Mouse (Mus musculus): Measurements from ENCODE around the gene Vps9d1. TPM values are rescaled to one million over a fixed set of nuclear protein-coding genes. Genes with fewer than 3 reads are reported as not detected.
A peak's percentile ranks its signal among the peaks of the same experiment; 100 is the strongest.
"Not testable (repeated sequence)": the region's sequence is repeated elsewhere in the genome, so short reads cannot be mapped to it uniquely, and the experiment has no call there.

The Vps9d1 gene
- 83.9 and 94.4 TPM in 2 replicates for polyA plus RNA-seq (2012; rRNA removed)

GRCm38 (mm10) chr8:123254099-123254885, at the start of gene Vps9d1, which contains the start of gene Zfp276:
Gene Vps9d1, minus strand, starts transcription at chr8:123254348.
Gene Zfp276, plus strand, starts transcription at chr8:123254195.
- H3K4me1 ChIP-seq (ENCODE audit: control insufficient read depth, insufficient read depth, low read length), result peaks cover 10% of the 10 kb centered on the region
- peak; percentile 84 for DNase-seq
- under 1% methylated on average over 98 of the region's 99 CpGs for WGBS
- H3K4me3 ChIP-seq (replicated peaks; ENCODE audit: extremely low read depth, low read depth, low read length), result peak within 1 kb of the TSS; percentile 88
- TF ChIP-seq POLR2A (IDR thresholded peaks at IDR 0.05; ENCODE audit: borderline replicate concordance, extremely low read depth, low read depth, low read length), result peak; percentile 53; the same call in 1 of the 2 replicates
- TF ChIP-seq CTCF (IDR thresholded peaks at IDR 0.05; ENCODE audit: insufficient read depth, low read length), result no peak

DNA sequence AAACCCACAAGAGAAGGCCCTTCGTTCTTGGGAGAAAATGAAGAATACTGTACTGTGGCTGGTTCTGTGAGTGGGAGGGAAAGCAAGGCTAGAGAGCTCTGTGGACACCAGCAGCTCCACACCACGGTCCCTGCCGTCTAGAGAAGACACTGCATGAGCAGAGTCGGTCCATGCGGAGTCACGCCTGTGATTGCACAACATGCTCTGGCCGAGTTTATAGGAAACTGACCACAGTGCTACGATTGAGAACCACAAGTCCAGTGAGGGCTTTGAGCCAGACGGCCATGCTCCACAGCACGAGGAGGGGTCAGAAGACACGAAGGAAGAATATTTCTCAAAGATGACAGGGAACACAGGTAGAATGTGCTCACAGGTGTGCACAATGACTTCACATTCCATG, 44.2 kb upstream of the Vps9d1 start:
- 81% methylated on average over 11 of the region's 11 CpGs for WGBS
- no peaks in the 10 kb centered on the region for H3K4me1 ChIP-seq (ENCODE audit: control insufficient read depth, insufficient read depth, low read length)
- DNase-seq, result no peak
- H3K4me3 ChIP-seq (replicated peaks; ENCODE audit: extremely low read depth, low read depth, low read length), result no peak overlapping the region
- TF ChIP-seq POLR2A (IDR thresholded peaks at IDR 0.05; ENCODE audit: borderline replicate concordance, extremely low read depth, low read depth, low read length) (no peak), CTCF (IDR thresholded peaks at IDR 0.05; ENCODE audit: insufficient read depth, low read length) (no peak)

DNA sequence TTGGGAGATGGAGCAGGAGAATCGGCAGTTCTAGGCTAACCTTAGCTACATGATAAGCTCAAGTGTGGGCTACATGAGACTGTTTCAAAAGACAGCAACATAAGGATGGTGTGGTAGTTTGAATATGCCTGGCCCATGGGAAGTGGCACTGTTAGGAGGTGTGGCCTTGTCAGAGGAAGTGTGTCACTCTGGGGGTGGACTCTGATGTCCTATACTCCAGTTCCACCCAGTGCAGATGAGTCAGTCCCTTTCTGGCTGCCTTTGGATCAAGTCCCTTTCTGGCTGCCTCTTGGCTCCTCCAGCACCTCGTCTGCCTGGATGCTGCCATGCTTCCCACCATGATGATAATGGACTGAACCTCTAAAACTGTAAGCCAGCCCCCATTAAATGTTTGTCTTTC, 38.6 kb upstream of the Vps9d1 start:
- 84% methylated on average over 2 of the region's 2 CpGs for WGBS
- H3K4me3 ChIP-seq (replicated peaks; ENCODE audit: extremely low read depth, low read depth, low read length), result no peak overlapping the region
- TF ChIP-seq POLR2A (IDR thresholded peaks at IDR 0.05; ENCODE audit: borderline replicate concordance, extremely low read depth, low read depth, low read length) (no peak), CTCF (IDR thresholded peaks at IDR 0.05; ENCODE audit: insufficient read depth, low read length) (no peak)
- no peak for DNase-seq
- no peaks in the 10 kb centered on the region for H3K4me1 ChIP-seq (ENCODE audit: control insufficient read depth, insufficient read depth, low read length)

DNA sequence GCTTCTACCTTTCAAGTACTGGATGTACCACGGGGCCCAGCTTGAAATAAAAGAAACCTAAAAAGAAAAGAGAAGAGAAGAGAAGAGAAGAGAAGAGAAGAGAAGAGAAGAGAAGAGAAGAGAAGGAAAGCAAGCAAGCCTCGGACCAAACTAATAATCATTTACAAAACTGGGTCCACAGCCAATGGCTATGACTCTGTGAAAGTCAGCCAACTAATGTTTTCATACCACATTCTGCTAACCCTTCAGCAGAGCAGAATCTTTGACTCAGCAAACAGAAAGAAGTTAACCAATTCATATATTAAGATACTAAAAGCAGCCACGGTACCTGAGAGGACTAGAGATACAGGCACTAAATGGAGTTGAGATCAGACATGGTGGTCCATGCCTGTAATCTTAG, 38.1 kb upstream of the Vps9d1 start:
- no peaks in the 10 kb centered on the region for H3K4me1 ChIP-seq (ENCODE audit: control insufficient read depth, insufficient read depth, low read length)
- no peak for DNase-seq
- no peak overlapping the region for H3K4me3 ChIP-seq (replicated peaks; ENCODE audit: extremely low read depth, low read depth, low read length)
- 82% methylated on average over 3 of the region's 3 CpGs for WGBS
- no peak for TF ChIP-seq POLR2A (IDR thresholded peaks at IDR 0.05; ENCODE audit: borderline replicate concordance, extremely low read depth, low read depth, low read length)

- DNase-seq, result no peak
- no peak overlapping the region for H3K4me3 ChIP-seq (replicated peaks; ENCODE audit: extremely low read depth, low read depth, low read length)
- WGBS, result 83% methylated on average over 8 of the region's 8 CpGs
- no peaks in the 10 kb centered on the region for H3K4me1 ChIP-seq (ENCODE audit: control insufficient read depth, insufficient read depth, low read length)
- TF ChIP-seq POLR2A (IDR thresholded peaks at IDR 0.05; ENCODE audit: borderline replicate concordance, extremely low read depth, low read depth, low read length) (no peak), CTCF (IDR thresholded peaks at IDR 0.05; ENCODE audit: insufficient read depth, low read length) (no peak)
These were observed 37.6 kb upstream of the Vps9d1 start for GRCm38 (mm10) chr8:123291716-123292115.

DNA sequence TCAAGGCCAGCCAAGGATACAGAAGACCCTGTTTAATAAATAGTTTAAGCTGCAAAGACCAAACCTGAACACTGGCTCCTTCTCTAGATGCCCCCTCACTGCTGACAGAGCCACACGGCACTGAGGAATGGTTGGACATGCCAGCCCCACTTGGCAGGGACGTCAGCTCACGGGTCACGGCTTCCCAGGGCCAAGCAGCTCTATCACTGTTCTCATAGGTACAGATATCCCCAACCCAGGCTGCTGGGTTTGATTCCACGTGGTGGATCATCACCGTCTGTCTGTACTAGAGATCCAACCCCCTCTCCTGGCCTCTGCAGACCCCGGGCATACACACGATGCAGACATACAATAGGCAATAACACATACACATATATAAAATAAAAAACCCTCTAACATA, 36.5 kb upstream of the Vps9d1 start:
- Histone ChIP-seq H3K4me1 (ENCODE audit: control insufficient read depth, insufficient read depth, low read length) (no peaks in the 10 kb centered on the region), H3K4me3 (replicated peaks; ENCODE audit: extremely low read depth, low read depth, low read length) (no peak overlapping the region)
- no peak for DNase-seq
- TF ChIP-seq POLR2A (IDR thresholded peaks at IDR 0.05; ENCODE audit: borderline replicate concordance, extremely low read depth, low read depth, low read length) (no peak), CTCF (IDR thresholded peaks at IDR 0.05; ENCODE audit: insufficient read depth, low read length) (no peak)
- 93% methylated on average over 8 of the region's 8 CpGs for WGBS

- Histone ChIP-seq H3K4me3 (replicated peaks; ENCODE audit: extremely low read depth, low read depth, low read length) (no peak overlapping the region), H3K4me1 (ENCODE audit: control insufficient read depth, insufficient read depth, low read length) (no peaks in the 10 kb centered on the region)
- WGBS, result 78% methylated on average over 4 of the region's 4 CpGs
- TF ChIP-seq POLR2A (IDR thresholded peaks at IDR 0.05; ENCODE audit: borderline replicate concordance, extremely low read depth, low read depth, low read length), result no peak
- peak; percentile 48 for TF ChIP-seq CTCF (IDR thresholded peaks at IDR 0.05; ENCODE audit: insufficient read depth, low read length)
- DNase-seq, result peak; percentile 18
These were observed 36.0 kb upstream of the Vps9d1 start for GRCm38 (mm10) chr8:123290166-123290565.

DNA sequence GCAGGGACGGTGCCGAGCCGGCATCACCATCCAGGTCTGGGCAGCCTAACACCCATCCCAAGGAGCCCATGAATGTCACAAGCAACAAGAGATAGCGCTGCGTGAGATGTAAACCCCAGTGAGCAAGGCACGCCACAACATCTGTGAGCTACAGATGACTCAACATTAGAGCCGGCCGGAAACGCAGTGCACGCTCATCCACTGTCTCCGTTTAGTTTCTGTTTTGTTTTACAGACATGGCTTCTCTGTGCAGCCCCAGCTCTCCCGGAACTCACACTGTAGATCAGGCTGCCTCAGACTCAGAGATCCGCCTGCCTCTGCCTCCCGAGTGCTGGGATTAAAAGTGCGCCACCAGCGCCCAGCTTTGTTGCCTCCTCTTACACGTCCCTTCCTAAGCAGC, 33.2 kb upstream of the Vps9d1 start:
- H3K4me3 ChIP-seq (replicated peaks; ENCODE audit: extremely low read depth, low read depth, low read length), result no peak overlapping the region
- WGBS, result 94% methylated on average over 17 of the region's 17 CpGs
- TF ChIP-seq POLR2A (IDR thresholded peaks at IDR 0.05; ENCODE audit: borderline replicate concordance, extremely low read depth, low read depth, low read length) (no peak), CTCF (IDR thresholded peaks at IDR 0.05; ENCODE audit: insufficient read depth, low read length) (no peak)
- DNase-seq, result no peak
- H3K4me1 ChIP-seq (ENCODE audit: control insufficient read depth, insufficient read depth, low read length), result 0 out of 2 replicates have a peak, but pooled peaks cover 3% of the 10 kb centered on the region

DNA sequence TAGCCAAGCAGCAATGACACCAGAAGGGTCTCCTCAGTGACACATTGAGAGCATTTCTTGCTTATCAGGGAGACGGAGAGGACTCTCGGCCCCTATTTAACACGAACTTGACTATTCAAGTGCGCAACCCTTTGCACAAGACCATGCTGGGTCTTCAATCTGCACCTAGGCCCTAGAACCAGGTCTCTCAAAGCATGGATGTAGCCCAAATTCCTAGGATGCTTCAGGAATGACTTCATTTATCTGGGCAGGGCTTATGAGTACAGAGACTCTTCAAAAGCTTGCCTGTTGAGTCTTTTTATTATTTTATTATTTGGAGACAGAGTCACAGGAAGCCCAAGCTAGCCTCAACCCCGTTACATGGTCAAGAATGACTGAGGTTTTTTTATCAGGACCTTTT, 30.3 kb upstream of the Vps9d1 start:
- 71% methylated on average over 5 of the region's 5 CpGs for WGBS
- 0 out of 2 replicates have a peak, but pooled peaks cover 3% of the 10 kb centered on the region for H3K4me1 ChIP-seq (ENCODE audit: control insufficient read depth, insufficient read depth, low read length)
- DNase-seq, result no peak
- H3K4me3 ChIP-seq (replicated peaks; ENCODE audit: extremely low read depth, low read depth, low read length), result no peak overlapping the region
- no peak for TF ChIP-seq CTCF (IDR thresholded peaks at IDR 0.05; ENCODE audit: insufficient read depth, low read length)
- TF ChIP-seq POLR2A (IDR thresholded peaks at IDR 0.05; ENCODE audit: borderline replicate concordance, extremely low read depth, low read depth, low read length), result no peak

DNA sequence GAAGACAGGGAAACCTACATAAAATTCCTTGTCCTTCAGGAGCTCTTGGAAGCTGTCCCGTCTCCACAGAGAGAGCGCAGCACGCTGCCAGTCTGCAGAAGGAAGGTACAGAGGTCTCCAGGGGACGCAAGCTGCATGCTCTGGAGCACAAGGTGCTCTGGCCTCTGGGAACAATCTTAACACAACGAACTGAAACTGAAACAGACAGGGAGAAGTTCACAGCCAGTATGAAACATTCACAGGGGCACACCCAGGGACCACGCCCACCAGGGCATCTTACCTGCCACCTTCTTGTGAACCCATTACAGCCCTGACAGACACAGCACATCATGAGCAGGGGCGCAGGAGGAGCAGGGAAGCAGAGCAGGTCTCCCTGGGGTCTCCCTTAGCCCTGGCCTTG, 29.8 kb upstream of the Vps9d1 start:
- no peak for DNase-seq
- no peak for TF ChIP-seq CTCF (IDR thresholded peaks at IDR 0.05; ENCODE audit: insufficient read depth, low read length)
- no peak for TF ChIP-seq POLR2A (IDR thresholded peaks at IDR 0.05; ENCODE audit: borderline replicate concordance, extremely low read depth, low read depth, low read length)
- no peak overlapping the region for H3K4me3 ChIP-seq (replicated peaks; ENCODE audit: extremely low read depth, low read depth, low read length)
- WGBS, result 80% methylated on average over 7 of the region's 7 CpGs
- 0 out of 2 replicates have a peak, but pooled peaks cover 3% of the 10 kb centered on the region for H3K4me1 ChIP-seq (ENCODE audit: control insufficient read depth, insufficient read depth, low read length)

GRCm38 (mm10) chr8:123282994-123283393, 28.8 kb upstream of the Vps9d1 start:
- H3K4me3 ChIP-seq (replicated peaks; ENCODE audit: extremely low read depth, low read depth, low read length); H3K4me1 ChIP-seq (ENCODE audit: control insufficient read depth, insufficient read depth, low read length); DNase-seq: not testable (repeated sequence)
- 90% methylated on average over 5 of the region's 6 CpGs for WGBS

Data from lung, adult 2 months (tissue).